Mouse (Mus musculus) stomach, embryonic 16.5 days (tissue): ENCODE data around the gene Mrpl48. TPM values are rescaled to one million over a fixed set of nuclear protein-coding genes. Genes with fewer than 3 reads are reported as not detected.
A peak's percentile ranks its signal among the peaks of the same experiment; 100 is the strongest.

Experiments
- ATAC-seq: fragments of 200-750 bp; cut with Nextera tagmentation; 2 replicates; pipeline ENCODE4 v1.8.0; 2017; ENCODE audit warnings: moderate number of reproducible peaks, moderate TSS enrichment; ENCODE audit not compliant: insufficient read depth, low FRiP score
- H3K27ac ChIP-seq: fragments of 300-500 bp; sonication (generic); 2 replicates; pipeline ENCODE4 v1.5.1; 2014; ENCODE audit warnings: low read length
- H3K27me3 ChIP-seq: fragments of 300-500 bp; sonication (generic); 2 replicates; pipeline ENCODE4 v1.6.1; 2014; ENCODE audit warnings: low read length, control low read depth, mixed read lengths; ENCODE audit not compliant: control insufficient read depth, insufficient read depth
- H3K36me3 ChIP-seq: fragments of 300-500 bp; sonication (generic); 2 replicates; pipeline ENCODE4 v1.6.1; 2014; ENCODE audit warnings: low read length; ENCODE audit not compliant: control insufficient read depth, insufficient read depth
- H3K4me1 ChIP-seq: fragments of 300-500 bp; sonication (generic); 2 replicates; pipeline ENCODE4 v1.6.1; 2014; ENCODE audit warnings: low read length, control low read depth, mixed read lengths; ENCODE audit not compliant: control insufficient read depth, insufficient read depth
- H3K4me2 ChIP-seq: fragments of 300-500 bp; sonication (generic); 2 replicates; pipeline ENCODE4 v1.6.1; 2014; ENCODE audit warnings: low read depth, low read length, mixed read lengths
- H3K4me3 ChIP-seq: fragments of 300-500 bp; sonication (generic); replicated peaks from 2 replicates; pipeline ENCODE4 v1.5.1; 2014; ENCODE audit warnings: mild to moderate bottlenecking, low read length
- H3K9ac ChIP-seq: fragments of 300-500 bp; sonication (generic); 2 replicates; pipeline ENCODE4 v1.6.1; 2014; ENCODE audit warnings: low read length
- H3K9me3 ChIP-seq: fragments of 300-500 bp; sonication (generic); replicated peaks from 2 replicates; pipeline ENCODE4 v1.6.1; 2016; ENCODE audit warnings: low read length, control low read depth; ENCODE audit not compliant: control insufficient read depth
- WGBS: fragments of 180-500 bp; shearing (Covaris S2); extraction: QIAGEN DNeasy Blood & Tissue Kit; methylation state at CpG from one replicate; pipeline ENCODE4 v1.1.7; 2014; 5-methylcytosine and 5-hydroxymethylcytosine counted together
- polyA plus RNA-seq: library from polyadenylated mRNA; unstranded; fragments of >200 nt; fragmentation: Nextera tagmentation; extraction: Ambion mirVana; gene quantifications from 2 replicates; pipeline ENCODE4 v1.2.1, GENCODE M21; 2015

Mrpl48 gene
- polyA plus RNA-seq, 1 experiment from 2014 or later, result 76.9 TPM

GRCm38 (mm10) chr7:100506494-100506893, 101.6 kb downstream of the Mrpl48 start:
- Histone ChIP-seq H3K9me3 (no peaks in the 10 kb centered on the region), H3K4me1 (peaks cover 3% of the 10 kb centered on the region), H3K27ac (no peak overlapping the region), H3K4me2 (no peak overlapping the region), H3K27me3 (no peaks in the 10 kb centered on the region), H3K4me3 (no peak overlapping the region), H3K9ac (no peak overlapping the region), H3K36me3 (no peaks in the 10 kb centered on the region)
- 66% methylated on average over 4 of the region's 4 CpGs for WGBS
- no peak; the same call in 1 of the 2 replicates for ATAC-seq

- WGBS, result 71% methylated on average over 13 of the region's 13 CpGs
- no peak for ATAC-seq
- Histone ChIP-seq H3K9me3 (no peaks in the 10 kb centered on the region), H3K4me1 (peaks cover 3% of the 10 kb centered on the region), H3K4me2 (no peak overlapping the region), H3K9ac (no peak overlapping the region), H3K36me3 (no peaks in the 10 kb centered on the region), H3K27ac (no peak overlapping the region), H3K27me3 (no peaks in the 10 kb centered on the region), H3K4me3 (no peak overlapping the region)
Observed at GRCm38 (mm10) chr7:100504740-100505487, 103.2 kb downstream of the Mrpl48 start.

GRCm38 (mm10) chr7:100503076-100503475, 105.0 kb downstream of the Mrpl48 start:
- WGBS, result 76% methylated on average over 5 of the region's 5 CpGs
- Histone ChIP-seq H3K9ac (no peak overlapping the region), H3K9me3 (no peaks in the 10 kb centered on the region), H3K4me1 (peaks cover 3% of the 10 kb centered on the region), H3K4me2 (no peak overlapping the region), H3K36me3 (peaks cover 6% of the 10 kb centered on the region; the same call in 1 of the 2 replicates), H3K4me3 (no peak overlapping the region), H3K27ac (no peak overlapping the region), H3K27me3 (no peaks in the 10 kb centered on the region)
- ATAC-seq, result no peak; the same call in 1 of the 2 replicates

- Histone ChIP-seq H3K4me2 (no peak overlapping the region), H3K36me3 (peaks cover 10% of the 10 kb centered on the region; the same call in 1 of the 2 replicates), H3K9ac (no peak overlapping the region), H3K4me1 (peaks cover 3% of the 10 kb centered on the region), H3K9me3 (no peaks in the 10 kb centered on the region), H3K4me3 (no peak overlapping the region), H3K27ac (no peak overlapping the region), H3K27me3 (no peaks in the 10 kb centered on the region)
- no peak for ATAC-seq
- 69% methylated on average over 7 of the region's 7 CpGs for WGBS
Observed at GRCm38 (mm10) chr7:100502374-100502922, 105.7 kb downstream of the Mrpl48 start.

- H3K9ac ChIP-seq, result no peak overlapping the region
- WGBS, result 50% methylated on average over 2 of the region's 2 CpGs
- no peaks in the 10 kb centered on the region for H3K9me3 ChIP-seq
- H3K27me3 ChIP-seq, result no peaks in the 10 kb centered on the region
- H3K4me3 ChIP-seq, result no peak overlapping the region
- peaks cover 10% of the 10 kb centered on the region; the same call in 1 of the 2 replicates for H3K36me3 ChIP-seq
- H3K4me2 ChIP-seq, result no peak overlapping the region
- peaks cover 3% of the 10 kb centered on the region for H3K4me1 ChIP-seq
- H3K27ac ChIP-seq, result no peak overlapping the region
- ATAC-seq, result no peak
Observed at GRCm38 (mm10) chr7:100501844-100502373, 106.2 kb downstream of the Mrpl48 start.

GRCm38 (mm10) chr7:100501027-100501843, 106.9 kb downstream of the Mrpl48 start:
- Histone ChIP-seq H3K9ac (no peak overlapping the region), H3K27ac (no peak overlapping the region), H3K9me3 (no peaks in the 10 kb centered on the region), H3K27me3 (no peaks in the 10 kb centered on the region), H3K36me3 (peaks cover 10% of the 10 kb centered on the region; the same call in 1 of the 2 replicates), H3K4me3 (no peak overlapping the region), H3K4me2 (no peak overlapping the region), H3K4me1 (peaks cover 10% of the 10 kb centered on the region)
- ATAC-seq, result peak; percentile 10; the same call in 1 of the 2 replicates
- WGBS, result 65% methylated on average over 6 of the region's 6 CpGs

- Histone ChIP-seq H3K9me3 (no peaks in the 10 kb centered on the region), H3K27ac (no peak overlapping the region), H3K4me3 (no peak overlapping the region), H3K9ac (no peak overlapping the region), H3K4me1 (peaks cover 18% of the 10 kb centered on the region), H3K4me2 (no peak overlapping the region), H3K36me3 (peaks cover 10% of the 10 kb centered on the region; the same call in 1 of the 2 replicates), H3K27me3 (no peaks in the 10 kb centered on the region)
- 62% methylated on average over 16 of the region's 16 CpGs for WGBS
- no peak for ATAC-seq
Observed at GRCm38 (mm10) chr7:100500276-100500977, 107.7 kb downstream of the Mrpl48 start.

GRCm38 (mm10) chr7:100499465-100499864, 108.6 kb downstream of the Mrpl48 start:
- ATAC-seq, result no peak
- Histone ChIP-seq H3K27ac (no peak overlapping the region), H3K4me2 (no peak overlapping the region), H3K9ac (no peak overlapping the region), H3K4me3 (no peak overlapping the region), H3K27me3 (no peaks in the 10 kb centered on the region), H3K4me1 (peaks cover 24% of the 10 kb centered on the region), H3K9me3 (no peaks in the 10 kb centered on the region), H3K36me3 (peaks cover 10% of the 10 kb centered on the region; the same call in 1 of the 2 replicates)
